Mouse (Mus musculus) lung, embryonic 16.5 days (tissue): ENCODE measurements around the gene Stard3. TPM values are rescaled to one million over a fixed set of nuclear protein-coding genes. Genes with fewer than 3 reads are reported as not detected.

Experiments used
- ATAC-seq: fragments of 200-750 bp; cut with Nextera tagmentation; 2 replicates; pipeline ENCODE4 v1.8.0; 2017; ENCODE audit warnings: low read depth, mild to moderate bottlenecking, moderate library complexity
- H3K27ac ChIP-seq: fragments of 300-500 bp; sonication (generic); 2 replicates; pipeline ENCODE4 v1.5.1; 2014; ENCODE audit warnings: mild to moderate bottlenecking, control low read depth, low read length
- H3K27me3 ChIP-seq: fragments of 300-500 bp; sonication (generic); 2 replicates; pipeline ENCODE4 v1.6.1; 2014; ENCODE audit warnings: low read depth, low read length, mixed read lengths; ENCODE audit not compliant: control insufficient read depth, insufficient read depth
- H3K36me3 ChIP-seq: fragments of 300-500 bp; sonication (generic); 2 replicates; pipeline ENCODE4 v1.6.1; 2014; ENCODE audit warnings: low read length; ENCODE audit not compliant: control insufficient read depth, insufficient read depth
- H3K4me1 ChIP-seq: fragments of 300-500 bp; sonication (generic); replicated peaks from 2 replicates; pipeline ENCODE4 v1.6.1; 2014; ENCODE audit warnings: low read length, mixed read lengths; ENCODE audit not compliant: control insufficient read depth, insufficient read depth
- H3K4me2 ChIP-seq: fragments of 300-500 bp; sonication (generic); 2 replicates; pipeline ENCODE4 v1.6.1; 2014; ENCODE audit warnings: low read depth, low read length, control low read depth
- H3K4me3 ChIP-seq: fragments of 300-500 bp; sonication (generic); 2 replicates; pipeline ENCODE4 v1.5.1; 2014; ENCODE audit warnings: mild to moderate bottlenecking, low read length, control low read depth
- H3K9ac ChIP-seq: fragments of 300-500 bp; sonication (generic); 2 replicates; pipeline ENCODE4 v1.6.1; 2014; ENCODE audit warnings: low read length, control low read depth
- H3K9me3 ChIP-seq: fragments of 300-500 bp; sonication (generic); 2 replicates; pipeline ENCODE4 v1.6.1; 2016; ENCODE audit warnings: low read length; ENCODE audit not compliant: control insufficient read depth
- WGBS: fragments of 180-500 bp; shearing (Covaris S2); extraction: QIAGEN DNeasy Blood & Tissue Kit; methylation state at CpG from one replicate; pipeline ENCODE4 v1.1.7; 2014; 5-methylcytosine and 5-hydroxymethylcytosine counted together
- polyA plus RNA-seq: library from polyadenylated mRNA; unstranded; fragments of >200 nt; fragmentation: Nextera tagmentation; extraction: Ambion mirVana; gene quantifications from 2 replicates; pipeline ENCODE4 v1.2.1, GENCODE M21; 2015

The Stard3 gene
- polyA plus RNA-seq, 1 experiment from 2014 or later, result 55.9 TPM

DNA sequence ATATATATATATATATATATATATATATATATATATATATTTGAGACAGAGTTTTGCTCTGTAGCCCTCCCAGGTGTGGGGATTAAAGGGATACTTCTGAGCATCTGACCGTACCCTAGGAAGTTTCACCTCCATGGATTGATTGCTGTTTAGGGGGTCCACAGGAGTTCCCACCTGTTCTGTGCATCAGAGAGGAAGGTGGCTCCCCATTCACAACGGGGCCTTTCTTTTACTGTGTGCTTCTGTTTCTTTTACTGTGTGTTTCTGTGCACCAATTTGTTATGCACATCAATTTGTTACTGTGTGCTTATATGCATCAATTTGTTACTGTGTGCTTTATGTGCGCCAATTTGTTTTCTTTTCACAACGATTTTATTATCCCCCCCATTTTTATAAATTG, 17.0 kb upstream of the Stard3 start:
- no peak overlapping the region for H3K4me3 ChIP-seq
- no peak overlapping the region for H3K27ac ChIP-seq
- no peak overlapping the region for H3K9ac ChIP-seq
- H3K36me3 ChIP-seq, result no peaks in the 10 kb centered on the region
- WGBS, result 55% methylated on average over 4 of the region's 4 CpGs
- peaks cover 19% of the 10 kb centered on the region for H3K4me1 ChIP-seq
- no peak for ATAC-seq
- H3K27me3 ChIP-seq, result peaks cover 70% of the 10 kb centered on the region
- no peak overlapping the region for H3K4me2 ChIP-seq
- H3K9me3 ChIP-seq, result no peaks in the 10 kb centered on the region

DNA sequence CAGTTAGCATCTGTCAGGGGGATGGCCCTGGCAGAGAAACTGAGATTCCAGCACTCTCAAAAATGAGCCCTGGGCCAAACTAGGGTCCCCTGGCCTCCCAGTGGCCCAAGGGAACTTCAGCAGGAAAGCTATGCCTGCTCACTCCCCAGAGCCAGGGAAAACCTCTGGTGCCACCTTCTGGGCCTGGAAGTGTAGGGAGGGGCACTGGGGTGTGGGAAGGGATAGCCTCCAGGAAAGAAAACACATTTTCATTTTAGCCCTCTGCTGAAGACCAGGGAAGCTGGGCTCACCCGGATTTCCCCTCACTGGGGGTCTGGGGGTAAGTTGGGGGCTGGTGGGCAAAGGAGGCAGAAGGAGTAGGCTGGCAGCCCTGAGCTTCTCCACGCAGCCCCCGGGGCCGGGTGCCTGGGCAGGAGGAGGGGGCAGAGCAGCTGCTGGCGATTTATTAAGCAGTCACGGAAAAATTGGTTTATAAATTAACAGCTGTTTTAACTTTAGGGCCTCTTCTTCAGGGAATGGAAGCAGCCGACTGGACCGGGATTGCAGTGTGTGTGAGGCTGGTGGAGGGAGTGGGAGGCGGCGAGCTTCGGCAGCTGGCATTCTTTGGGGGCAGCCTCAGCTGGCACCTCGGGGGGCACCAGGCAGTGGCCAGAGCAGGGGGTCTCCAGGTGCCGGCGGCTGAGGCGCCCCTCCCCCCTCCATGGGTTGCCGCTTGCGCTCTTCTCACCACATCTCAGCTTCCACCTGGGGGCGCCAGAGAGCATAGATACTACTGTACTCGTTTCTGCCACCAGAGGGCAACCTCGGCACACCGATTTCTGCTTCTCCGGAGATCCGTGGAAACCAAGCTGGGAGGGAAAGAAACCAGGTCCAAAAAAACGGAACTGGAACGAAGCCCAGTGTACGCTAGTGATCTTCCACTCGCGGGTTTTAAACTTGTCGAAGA, 15.9 kb upstream of the Stard3 start:
- Histone ChIP-seq H3K4me2 (peak overlapping the region; percentile 63), H3K9ac (peak overlapping the region; percentile 36), H3K4me1 (peaks cover 19% of the 10 kb centered on the region), H3K27me3 (peaks cover 70% of the 10 kb centered on the region), H3K27ac (no peak overlapping the region), H3K9me3 (no peaks in the 10 kb centered on the region), H3K36me3 (no peaks in the 10 kb centered on the region), H3K4me3 (peak overlapping the region; percentile 37)
- WGBS, result 2% methylated on average over 24 of the region's 29 CpGs
- ATAC-seq, result peak; percentile 62

DNA sequence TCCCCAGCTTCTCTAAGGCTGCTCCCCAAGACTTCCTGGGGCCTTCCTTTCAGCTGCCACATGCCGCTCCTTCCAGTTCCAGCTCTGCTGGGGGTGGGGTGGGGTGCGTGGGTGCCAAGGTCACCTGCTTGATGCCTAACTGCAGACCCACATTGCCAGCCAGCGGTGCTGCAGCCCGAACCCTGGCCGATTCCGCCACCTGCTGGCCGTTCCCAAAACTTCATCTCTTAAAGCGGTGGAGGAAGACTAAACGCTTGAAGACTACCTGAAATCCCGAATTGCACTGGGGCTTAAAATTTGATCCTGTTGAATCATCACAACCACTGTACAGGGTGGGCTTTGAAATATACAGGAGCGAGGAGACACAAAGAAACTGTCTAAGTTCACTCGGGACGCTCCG, 12.9 kb upstream of the Stard3 start:
- Histone ChIP-seq H3K27ac (no peak overlapping the region), H3K36me3 (no peaks in the 10 kb centered on the region), H3K4me2 (peak overlapping the region; percentile 37), H3K4me1 (peaks cover 18% of the 10 kb centered on the region), H3K9ac (no peak overlapping the region), H3K4me3 (no peak overlapping the region), H3K27me3 (peaks cover 70% of the 10 kb centered on the region), H3K9me3 (no peaks in the 10 kb centered on the region)
- 2% methylated on average over 14 of the region's 14 CpGs for WGBS
- no peak for ATAC-seq

DNA sequence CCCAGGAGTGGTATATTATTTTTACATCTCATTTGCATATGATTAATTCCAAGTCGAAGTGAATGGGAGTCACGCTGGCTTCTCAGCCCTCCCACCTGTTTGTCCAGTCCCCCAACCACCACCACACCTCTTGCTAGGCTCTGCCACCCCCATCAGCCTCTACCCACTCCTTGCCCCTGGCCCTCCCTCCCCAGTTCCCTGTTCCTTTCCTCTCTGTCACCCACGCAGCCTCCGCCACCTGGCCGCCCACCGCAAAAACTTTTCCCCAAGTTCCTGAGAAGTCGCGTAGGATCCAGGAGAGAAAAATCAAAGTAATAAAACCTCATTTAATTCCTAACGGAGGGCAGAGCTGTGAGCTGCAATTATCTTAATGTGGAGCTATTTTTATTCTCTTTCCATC, 12.0 kb upstream of the Stard3 start:
- H3K9me3 ChIP-seq, result no peaks in the 10 kb centered on the region
- H3K27ac ChIP-seq, result no peak overlapping the region
- WGBS, result 14% methylated on average over 9 of the region's 9 CpGs
- peaks cover 18% of the 10 kb centered on the region for H3K4me1 ChIP-seq
- no peak overlapping the region for H3K4me2 ChIP-seq
- H3K9ac ChIP-seq, result no peak overlapping the region
- peaks cover 72% of the 10 kb centered on the region for H3K27me3 ChIP-seq
- no peak for ATAC-seq
- H3K36me3 ChIP-seq, result no peaks in the 10 kb centered on the region
- no peak overlapping the region for H3K4me3 ChIP-seq

DNA sequence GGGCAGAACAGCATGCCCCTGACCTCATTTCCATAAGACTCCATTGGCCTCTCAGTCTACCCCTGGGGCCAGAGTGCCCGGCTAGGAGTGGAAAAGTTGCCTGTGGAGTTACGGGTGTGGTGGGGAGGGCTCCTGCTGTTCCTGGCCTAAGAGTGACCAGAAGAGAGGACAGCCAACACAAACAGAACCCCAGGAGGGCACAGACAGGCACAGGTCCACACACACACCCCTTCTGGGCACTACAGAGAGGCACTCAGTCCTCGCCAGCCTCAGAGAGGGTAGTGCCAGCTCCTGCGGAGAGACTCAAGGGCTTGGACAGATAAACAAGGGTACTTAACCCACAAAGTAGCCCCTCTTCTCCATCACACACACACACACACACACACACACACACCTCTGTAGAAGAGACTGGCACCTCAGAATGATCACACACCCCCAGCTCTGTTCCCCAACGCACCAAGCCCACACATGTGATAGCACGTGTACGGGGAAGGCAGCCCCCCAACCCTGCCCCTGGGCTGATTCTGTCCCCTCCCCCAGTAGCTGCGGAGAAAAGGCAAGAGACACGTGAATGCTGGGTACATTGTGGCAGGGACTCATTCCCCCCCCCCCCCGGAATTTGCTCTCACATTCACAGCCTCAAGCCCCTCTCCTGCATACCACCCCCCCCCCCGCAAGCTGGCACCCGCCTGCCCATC, 10.6 kb upstream of the Stard3 start:
- H3K27ac ChIP-seq, result no peak overlapping the region
- H3K27me3 ChIP-seq, result peaks cover 66% of the 10 kb centered on the region
- WGBS, result 2% methylated on average over 10 of the region's 12 CpGs
- no peaks in the 10 kb centered on the region for H3K36me3 ChIP-seq
- no peak for ATAC-seq
- no peaks in the 10 kb centered on the region for H3K9me3 ChIP-seq
- no peak overlapping the region; the same call in 1 of the 2 replicates for H3K4me2 ChIP-seq
- peaks cover 15% of the 10 kb centered on the region for H3K4me1 ChIP-seq
- H3K4me3 ChIP-seq, result no peak overlapping the region
- H3K9ac ChIP-seq, result no peak overlapping the region

DNA sequence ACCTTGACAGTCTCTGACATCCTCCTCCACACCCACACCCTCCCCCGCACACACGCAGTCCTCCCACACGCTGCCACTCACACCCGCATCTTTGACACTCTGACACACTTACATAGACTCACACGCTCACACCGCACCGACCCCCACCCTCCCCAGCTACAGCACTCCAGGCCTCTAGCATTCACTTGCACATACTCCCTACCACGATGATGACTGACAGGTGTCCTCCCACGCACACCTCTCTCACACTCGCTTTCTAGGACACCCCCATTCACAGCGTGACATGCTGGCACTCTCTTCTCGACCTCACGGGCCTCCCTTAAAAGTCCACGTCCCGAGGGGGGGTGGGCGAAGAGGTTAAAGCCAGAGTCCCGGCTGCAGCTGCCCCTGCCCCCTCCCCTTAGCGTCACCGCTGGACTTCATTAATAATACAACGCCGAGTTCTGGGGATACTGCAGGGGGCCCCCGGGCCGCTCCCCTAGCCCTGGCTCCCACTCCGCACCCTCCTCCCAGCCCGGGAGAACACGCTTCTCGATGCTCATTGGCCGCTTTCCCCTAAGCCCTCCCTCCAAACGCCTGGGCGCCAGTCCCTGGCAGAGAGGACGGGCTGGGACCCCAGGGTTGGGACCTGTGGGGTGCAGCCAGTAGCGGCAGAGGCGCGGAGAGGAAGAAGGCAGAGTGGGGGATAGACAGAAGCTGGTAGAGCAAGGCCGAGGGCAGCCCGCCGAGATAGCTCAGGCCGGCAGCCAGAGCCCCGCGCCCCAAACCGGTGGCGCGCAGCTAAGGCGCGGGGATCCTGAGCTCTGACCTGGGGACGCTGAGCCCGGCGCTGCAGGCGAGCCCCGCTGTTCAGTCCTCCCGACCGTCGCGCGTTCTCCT, 9.8 kb upstream of the Stard3 start, which contains the start of gene Ppp1r1b:
TSS of gene Ppp1r1b (plus strand) at position 322 of the 879 bp plus-strand sequence.
- peaks cover 66% of the 10 kb centered on the region for H3K27me3 ChIP-seq
- H3K36me3 ChIP-seq, result no peaks in the 10 kb centered on the region
- H3K4me1 ChIP-seq, result peaks cover 14% of the 10 kb centered on the region
- no peaks in the 10 kb centered on the region for H3K9me3 ChIP-seq
- WGBS, result under 1% methylated on average over 55 of the region's 55 CpGs
- H3K9ac ChIP-seq, result peak within 1 kb of the TSS; percentile 59
- H3K27ac ChIP-seq, result no peak within 1 kb of the TSS
- H3K4me3 ChIP-seq, result peak within 1 kb of the TSS; percentile 51
- peak within 1 kb of the TSS; percentile 84 for H3K4me2 ChIP-seq
- ATAC-seq, result peak; percentile 69

DNA sequence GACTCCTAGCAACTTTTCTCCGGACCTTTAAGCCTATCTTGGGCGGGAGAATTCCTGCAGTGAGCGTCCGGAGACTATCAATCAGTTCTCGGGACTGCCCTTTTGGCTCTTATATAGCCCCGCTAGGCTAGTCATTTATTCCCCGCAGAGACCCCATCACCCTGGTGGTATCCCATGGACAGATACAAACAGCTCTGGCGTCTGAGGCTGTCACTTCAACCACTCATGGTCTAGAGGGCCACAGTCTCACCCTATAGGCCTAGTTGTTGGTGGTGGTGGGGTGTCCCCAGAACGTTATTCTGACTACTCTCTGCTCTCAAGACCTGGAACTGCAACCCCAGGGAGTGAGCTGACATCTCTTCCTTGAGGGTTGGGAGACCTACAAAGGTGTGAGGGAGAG, 8.9 kb upstream of the Stard3 start:
- H3K4me3 ChIP-seq, result peak overlapping the region; percentile 51
- no peak overlapping the region for H3K27ac ChIP-seq
- H3K4me1 ChIP-seq, result peaks cover 14% of the 10 kb centered on the region
- H3K9me3 ChIP-seq, result no peaks in the 10 kb centered on the region
- ATAC-seq, result no peak
- H3K27me3 ChIP-seq, result peaks cover 66% of the 10 kb centered on the region
- H3K36me3 ChIP-seq, result no peaks in the 10 kb centered on the region
- WGBS, result 5% methylated on average over 9 of the region's 9 CpGs
- H3K9ac ChIP-seq, result no peak overlapping the region
- H3K4me2 ChIP-seq, result peak overlapping the region; percentile 84; the same call in 1 of the 2 replicates

DNA sequence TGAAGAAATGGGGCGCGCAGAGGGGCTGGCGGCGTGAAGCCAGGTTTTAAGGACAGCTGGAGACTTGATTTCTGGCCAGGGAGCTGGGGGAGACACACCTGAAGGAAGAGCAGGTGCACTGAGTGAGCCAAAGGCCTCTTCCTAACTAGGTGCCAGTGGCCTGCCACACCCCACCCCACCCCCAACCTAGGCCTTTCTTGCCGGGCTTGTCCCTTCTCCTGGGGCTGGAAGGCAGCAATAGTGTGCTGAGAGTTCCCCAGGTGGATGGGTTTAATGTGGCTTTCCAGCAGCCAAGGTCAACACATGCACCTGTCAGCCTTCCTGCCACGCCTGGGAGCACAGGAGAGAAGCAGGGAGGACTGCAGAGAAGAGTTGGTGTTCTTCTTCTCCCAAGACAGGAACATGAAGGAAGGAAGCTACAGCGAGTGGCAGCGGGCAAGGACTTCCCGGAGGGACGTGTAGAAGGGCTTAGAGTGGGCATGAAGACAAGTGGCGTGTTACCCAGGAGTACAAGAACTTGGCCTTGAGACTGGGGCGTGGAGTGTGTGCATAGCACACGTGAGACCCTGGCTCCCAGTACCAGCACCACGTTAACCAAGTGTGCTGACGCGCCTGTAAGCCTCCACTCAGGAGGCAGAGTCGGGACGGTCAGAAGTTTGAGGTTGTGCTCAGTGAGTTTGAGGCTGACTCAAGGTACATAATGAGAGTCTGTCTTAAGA, 5.7 kb upstream of the Stard3 start:
- 68% methylated on average over 18 of the region's 18 CpGs for WGBS
- Histone ChIP-seq H3K4me2 (no peak overlapping the region), H3K36me3 (no peaks in the 10 kb centered on the region), H3K4me3 (no peak overlapping the region), H3K27ac (no peak overlapping the region), H3K27me3 (peaks cover 46% of the 10 kb centered on the region), H3K9me3 (no peaks in the 10 kb centered on the region), H3K9ac (no peak overlapping the region), H3K4me1 (peaks cover 34% of the 10 kb centered on the region)
- no peak for ATAC-seq
